Mouse (Mus musculus) thymus, adult 2 months (tissue): ENCODE measurements around the gene Klkb1.

ENCODE experiments used
- CTCF ChIP-seq: fragments of 200-500 bp; IDR thresholded peaks from 2 replicates; pipeline ENCODE4 v1.5.1; 2012; ENCODE audit warnings: mild to moderate bottlenecking, control low read depth, low read length, moderate library complexity, borderline replicate concordance; ENCODE audit not compliant: control insufficient read depth, poor library complexity, insufficient read depth; ENCODE audit errors: extremely low read depth
- POLR2A ChIP-seq: fragments of 200-500 bp; IDR thresholded peaks from 2 replicates; pipeline ENCODE4 v1.6.1; 2012; ENCODE audit warnings: mild to moderate bottlenecking, low read length, control low read depth, moderate library complexity; ENCODE audit not compliant: control insufficient read depth, poor library complexity, insufficient read depth; ENCODE audit errors: extremely low read depth

DNA sequence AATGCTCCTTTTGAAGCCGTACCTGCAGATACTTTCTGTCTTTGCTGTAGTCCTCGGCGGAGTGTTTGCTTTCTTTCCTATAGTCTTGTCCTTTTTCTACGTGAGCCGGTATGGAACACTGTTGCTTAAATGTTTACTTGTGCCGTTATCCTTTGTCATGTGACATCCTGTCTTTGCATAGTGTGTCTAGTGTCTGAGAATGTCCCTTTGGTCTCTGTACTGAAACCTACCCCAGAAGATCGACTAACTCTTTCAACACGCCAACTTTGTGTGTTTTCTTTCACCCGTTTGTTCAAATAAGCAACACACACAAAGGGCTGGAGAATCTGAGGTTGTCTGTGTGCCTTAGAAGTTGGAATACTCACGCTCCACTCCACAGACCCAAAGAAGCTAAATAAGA lies 32.7 kb downstream of the Klkb1 start, which contains the start of gene F11:
- no peak for TF ChIP-seq CTCF
- TF ChIP-seq POLR2A: no peak
